Mouse (Mus musculus): ENCODE measurements around the gene Maip1.

GRCm38 (mm10) chr1:57376806-57377205 lies 29.3 kb upstream of the Maip1 start:
- TF ChIP-seq CTCF (IDR thresholded peaks at IDR 0.05; ENCODE audit: low read depth) (no peak), EP300 (optimal IDR thresholded peaks at IDR 0.05) (no peak)
